Mouse (Mus musculus): ENCODE measurements around the gene Fgf8. TPM values are rescaled to one million over a fixed set of nuclear protein-coding genes. Genes with fewer than 3 reads are reported as not detected.

The Fgf8 gene
- polyA plus RNA-seq, 1 experiment from 2014 or later, result not detected

- Histone ChIP-seq H3K9me3 (ENCODE audit: control insufficient read depth) (no peaks in the 10 kb centered on the region), H3K9ac (ENCODE audit: low read depth, low read length) (no peak overlapping the region), H3K4me2 (replicated peaks; ENCODE audit: low read depth) (peak overlapping the region; percentile 35), H3K27me3 (replicated peaks; ENCODE audit: control insufficient read depth, insufficient read depth, low read length) (peaks cover 44% of the 10 kb centered on the region), H3K4me1 (replicated peaks; ENCODE audit: control insufficient read depth, insufficient read depth, low read length) (peaks cover 3% of the 10 kb centered on the region; the same call in 1 of the 2 replicates), H3K4me3 (ENCODE audit: low read depth, low read length) (peak overlapping the region; percentile 16), H3K27ac (ENCODE audit: low read depth, low read length) (no peak overlapping the region; the same call in 1 of the 2 replicates), H3K36me3 (ENCODE audit: control insufficient read depth, insufficient read depth) (peaks cover 3% of the 10 kb centered on the region; the same call in 1 of the 2 replicates)
- 17% methylated on average over 29 of the region's 29 CpGs for WGBS
- ATAC-seq, result peak; percentile 37; the same call in 1 of the 2 replicates
- TF ChIP-seq CTCF (IDR thresholded peaks at IDR 0.05; ENCODE audit: low read depth), result peak; percentile 91
Measured at GRCm38 (mm10) chr19:45746153-45747020, 3.7 kb upstream of the Fgf8 start.

DNA sequence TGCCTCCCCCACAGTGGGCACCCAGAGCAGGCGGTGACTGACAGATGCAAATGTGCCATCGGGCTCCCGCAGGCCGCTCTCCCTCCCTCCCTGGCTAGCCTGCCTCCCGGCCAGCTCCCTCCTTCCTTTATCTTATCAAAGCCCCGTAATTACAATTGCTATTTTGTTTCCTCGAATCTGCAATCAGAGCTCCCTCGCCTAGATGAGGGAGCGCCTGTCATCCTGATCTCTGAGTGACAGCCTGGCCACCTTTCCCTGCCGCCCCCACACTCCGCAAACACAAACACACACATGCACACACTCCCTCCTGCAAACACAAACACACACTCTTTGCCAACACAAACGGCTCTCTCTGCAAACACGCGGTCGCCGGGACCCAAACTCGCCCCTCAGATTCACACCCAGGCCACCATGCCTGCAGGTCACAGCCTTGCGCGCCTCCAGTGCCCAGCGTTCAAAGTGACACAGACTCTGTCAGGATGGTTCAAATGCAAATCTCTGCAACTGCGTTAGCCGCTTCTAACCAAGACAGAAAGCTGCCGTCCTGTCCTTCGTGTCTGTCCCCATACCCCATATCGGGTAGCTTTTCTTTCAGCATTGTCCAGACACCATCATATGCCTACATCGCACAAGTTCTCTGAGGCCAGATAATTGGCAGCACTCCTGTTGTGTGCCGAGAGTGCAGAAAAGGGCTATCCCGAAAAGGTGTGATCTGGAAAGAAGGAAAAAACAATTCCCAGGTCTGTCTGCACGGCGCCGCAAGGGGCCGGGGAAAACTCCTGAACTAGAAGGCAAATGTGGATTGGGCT is 2.8 kb upstream of the Fgf8 start:
- peak overlapping the region; percentile 35 for H3K4me2 ChIP-seq (replicated peaks; ENCODE audit: low read depth)
- peaks cover 1% of the 10 kb centered on the region; the same call in 1 of the 2 replicates for H3K36me3 ChIP-seq (ENCODE audit: control insufficient read depth, insufficient read depth)
- peaks cover 51% of the 10 kb centered on the region for H3K27me3 ChIP-seq (replicated peaks; ENCODE audit: control insufficient read depth, insufficient read depth, low read length)
- H3K9ac ChIP-seq (ENCODE audit: low read depth, low read length), result no peak overlapping the region
- H3K27ac ChIP-seq (ENCODE audit: low read depth, low read length), result no peak overlapping the region
- no peak for TF ChIP-seq CTCF (IDR thresholded peaks at IDR 0.05; ENCODE audit: low read depth)
- peaks cover 3% of the 10 kb centered on the region; the same call in 1 of the 2 replicates for H3K4me1 ChIP-seq (replicated peaks; ENCODE audit: control insufficient read depth, insufficient read depth, low read length)
- 10% methylated on average over 32 of the region's 32 CpGs for whole genome bisulfite sequencing
- peak overlapping the region; percentile 16 for H3K4me3 ChIP-seq (ENCODE audit: low read depth, low read length)
- ATAC-seq, result no peak
- no peaks in the 10 kb centered on the region for H3K9me3 ChIP-seq (ENCODE audit: control insufficient read depth)

DNA sequence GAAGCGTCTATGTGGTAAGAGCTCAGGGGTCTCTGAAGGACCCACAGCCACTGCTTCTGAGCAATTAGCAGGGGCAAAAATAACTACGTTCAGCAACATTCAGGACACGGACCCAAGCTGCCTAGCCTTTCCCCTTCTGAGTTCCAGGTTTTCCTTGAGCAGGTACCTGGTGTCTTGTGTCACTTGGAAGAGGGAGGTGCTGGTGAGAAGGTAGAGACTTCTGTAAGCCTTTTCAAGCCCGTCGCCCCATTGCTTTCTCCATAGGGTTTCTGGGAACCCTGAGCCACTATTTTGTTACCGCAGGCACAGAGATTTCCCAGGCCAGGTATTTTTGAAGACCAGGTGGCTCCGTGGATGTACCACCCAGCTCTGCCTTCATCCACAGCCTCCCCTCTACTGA is 904 bp upstream of the Fgf8 start:
- TF ChIP-seq CTCF (IDR thresholded peaks at IDR 0.05; ENCODE audit: low read depth), result no peak
- 37% methylated on average over 7 of the region's 7 CpGs for WGBS
- H3K9me3 ChIP-seq (ENCODE audit: control insufficient read depth), result no peaks in the 10 kb centered on the region
- H3K9ac ChIP-seq (ENCODE audit: low read depth, low read length), result no peak overlapping the region
- peaks cover 68% of the 10 kb centered on the region for H3K27me3 ChIP-seq (replicated peaks; ENCODE audit: control insufficient read depth, insufficient read depth, low read length)
- H3K4me3 ChIP-seq (ENCODE audit: low read depth, low read length), result no peak overlapping the region
- no peak overlapping the region for H3K4me2 ChIP-seq (replicated peaks; ENCODE audit: low read depth)
- no peak for ATAC-seq
- peaks cover 3% of the 10 kb centered on the region; the same call in 1 of the 2 replicates for H3K4me1 ChIP-seq (replicated peaks; ENCODE audit: control insufficient read depth, insufficient read depth, low read length)
- H3K27ac ChIP-seq (ENCODE audit: low read depth, low read length), result no peak overlapping the region
- H3K36me3 ChIP-seq (ENCODE audit: control insufficient read depth, insufficient read depth), result no peaks in the 10 kb centered on the region

DNA sequence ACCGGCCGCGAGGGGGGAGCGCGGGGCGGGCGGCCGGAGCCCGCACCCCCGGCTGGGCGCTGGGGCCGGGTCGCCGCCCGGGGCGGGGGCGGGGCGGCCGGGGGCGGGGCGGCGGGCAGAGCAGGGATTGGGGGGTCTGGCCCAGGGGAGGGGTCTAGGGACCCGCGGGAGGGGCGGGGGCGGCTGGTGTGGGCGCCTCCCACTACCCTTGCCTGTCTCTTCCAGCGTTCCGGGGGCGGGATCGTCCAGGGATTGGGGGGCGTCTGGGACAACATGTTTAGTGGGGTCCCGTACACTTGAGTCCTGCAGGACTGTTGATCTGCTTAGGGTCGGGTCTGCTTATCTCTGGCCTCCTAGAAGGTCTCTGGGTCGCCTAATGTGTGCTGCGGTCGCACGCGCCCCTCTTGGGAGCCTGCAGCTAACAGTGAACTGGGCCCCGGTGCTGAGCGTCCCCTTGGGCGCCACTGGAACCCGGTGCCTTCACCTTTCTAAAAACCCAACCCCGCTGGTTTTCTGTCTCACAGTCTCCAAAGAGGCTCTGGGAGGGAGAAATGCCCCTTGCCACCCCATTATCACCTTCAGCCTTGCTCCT is 365 bp upstream of the Fgf8 start:
- Histone ChIP-seq H3K4me3 (ENCODE audit: low read depth, low read length) (peak overlapping the region; percentile 45), H3K9ac (ENCODE audit: low read depth, low read length) (no peak overlapping the region), H3K4me1 (replicated peaks; ENCODE audit: control insufficient read depth, insufficient read depth, low read length) (peaks cover 3% of the 10 kb centered on the region; the same call in 1 of the 2 replicates), H3K27ac (ENCODE audit: low read depth, low read length) (no peak overlapping the region), H3K9me3 (ENCODE audit: control insufficient read depth) (no peaks in the 10 kb centered on the region), H3K36me3 (ENCODE audit: control insufficient read depth, insufficient read depth) (no peaks in the 10 kb centered on the region), H3K4me2 (replicated peaks; ENCODE audit: low read depth) (peak overlapping the region; percentile 69), H3K27me3 (replicated peaks; ENCODE audit: control insufficient read depth, insufficient read depth, low read length) (peaks cover 74% of the 10 kb centered on the region)
- TF ChIP-seq CTCF (IDR thresholded peaks at IDR 0.05; ENCODE audit: low read depth), result no peak
- 4% methylated on average over 17 of the region's 44 CpGs for WGBS
- no peak for ATAC-seq

- TF ChIP-seq CTCF (IDR thresholded peaks at IDR 0.05; ENCODE audit: low read depth), result no peak
- Histone ChIP-seq H3K9ac (ENCODE audit: low read depth, low read length) (no peak overlapping the region), H3K27ac (ENCODE audit: low read depth, low read length) (no peak overlapping the region), H3K36me3 (ENCODE audit: control insufficient read depth, insufficient read depth) (no peaks in the 10 kb centered on the region), H3K4me1 (replicated peaks; ENCODE audit: control insufficient read depth, insufficient read depth, low read length) (peaks cover 6% of the 10 kb centered on the region; the same call in 1 of the 2 replicates), H3K4me3 (ENCODE audit: low read depth, low read length) (peak overlapping the region; percentile 45; the same call in 1 of the 2 replicates), H3K4me2 (replicated peaks; ENCODE audit: low read depth) (no peak overlapping the region; the same call in 1 of the 2 replicates), H3K9me3 (ENCODE audit: control insufficient read depth) (no peaks in the 10 kb centered on the region), H3K27me3 (replicated peaks; ENCODE audit: control insufficient read depth, insufficient read depth, low read length) (peaks cover 88% of the 10 kb centered on the region)
- 5% methylated on average over 45 of the region's 45 CpGs for WGBS
- no peak for ATAC-seq
Measured at GRCm38 (mm10) chr19:45741431-45742217, 1.1 kb downstream of the Fgf8 start.

Data from intestine, postnatal 0 days (tissue).